Mouse (Mus musculus) liver, postnatal 0 days (tissue): Measurements from ENCODE around the gene Trpm6. TPM values are rescaled to one million over a fixed set of nuclear protein-coding genes. Genes with fewer than 3 reads are reported as not detected.

Experiments used
- ATAC-seq: fragments of 200-750 bp; cut with Nextera tagmentation; 2 replicates; pipeline ENCODE4 v1.8.0; 2017; ENCODE audit warnings: mild to moderate bottlenecking, moderate library complexity
- DNase-seq: peaks from one replicate; pipeline ENCODE4 v3.0.0-alpha.2; 2016
- H3K27ac ChIP-seq: fragments of 300-500 bp; sonication (generic); 2 replicates; pipeline ENCODE4 v1.5.1; 2014; ENCODE audit warnings: antibody characterized with exemption, moderate library complexity, mild to moderate bottlenecking, low read depth
- H3K27me3 ChIP-seq: fragments of 300-500 bp; sonication (generic); 2 replicates; pipeline ENCODE4 v1.6.1; 2014; ENCODE audit warnings: low read length, control low read depth, mixed read lengths; ENCODE audit not compliant: insufficient read depth
- H3K36me3 ChIP-seq: fragments of 300-500 bp; sonication (generic); replicated peaks from 2 replicates; pipeline ENCODE4 v1.6.1; 2014; ENCODE audit warnings: mild to moderate bottlenecking, control low read depth, low read length, moderate library complexity, mixed read lengths; ENCODE audit not compliant: insufficient read depth
- H3K4me1 ChIP-seq: fragments of 300-500 bp; sonication (generic); 2 replicates; pipeline ENCODE4 v1.6.1; 2014; ENCODE audit warnings: antibody characterized with exemption, mild to moderate bottlenecking, control low read depth; ENCODE audit not compliant: insufficient read depth
- H3K4me2 ChIP-seq: fragments of 300-500 bp; sonication (generic); 2 replicates; pipeline ENCODE4 v1.6.1; 2014; ENCODE audit warnings: low read depth, mild to moderate bottlenecking, low read length, moderate library complexity, mixed read lengths
- H3K4me3 ChIP-seq: fragments of 300-500 bp; sonication (generic); 2 replicates; pipeline ENCODE4 v1.5.1; 2014; ENCODE audit warnings: low read depth, low read length
- H3K9ac ChIP-seq: fragments of 300-500 bp; sonication (generic); replicated peaks from 2 replicates; pipeline ENCODE4 v1.6.1; 2014; ENCODE audit warnings: mild to moderate bottlenecking, moderate library complexity
- H3K9me3 ChIP-seq: fragments of 300-500 bp; sonication (generic); 2 replicates; pipeline ENCODE4 v1.6.1; 2016; ENCODE audit warnings: mild to moderate bottlenecking, control low read depth, low read length, mixed read lengths
- CTCF ChIP-seq: sonication (generic); IDR thresholded peaks from 2 replicates; pipeline ENCODE4 v1.5.1; 2016; ENCODE audit warnings: antibody characterized with exemption, low read depth
- EP300 ChIP-seq: IDR thresholded peaks from 2 replicates; pipeline ENCODE4 v1.6.1; 2016; ENCODE audit warnings: antibody characterized with exemption, low read depth, mild to moderate bottlenecking
- WGBS: fragments of 180-500 bp; shearing (Covaris S2); extraction: QIAGEN DNeasy Blood & Tissue Kit; methylation state at CpG from one replicate; pipeline ENCODE4 v1.1.7; 2014; ENCODE audit not compliant: insufficient replicate concordance; 5-methylcytosine and 5-hydroxymethylcytosine counted together
- polyA plus RNA-seq: library from polyadenylated mRNA; unstranded; fragments of >200 nt; fragmentation: Nextera tagmentation; extraction: Ambion mirVana; gene quantifications from 2 replicates; pipeline ENCODE4 v1.2.1, GENCODE M21; 2015

The Trpm6 gene
- polyA plus RNA-seq, 1 experiment from 2014 or later: 0.05 TPM

DNA sequence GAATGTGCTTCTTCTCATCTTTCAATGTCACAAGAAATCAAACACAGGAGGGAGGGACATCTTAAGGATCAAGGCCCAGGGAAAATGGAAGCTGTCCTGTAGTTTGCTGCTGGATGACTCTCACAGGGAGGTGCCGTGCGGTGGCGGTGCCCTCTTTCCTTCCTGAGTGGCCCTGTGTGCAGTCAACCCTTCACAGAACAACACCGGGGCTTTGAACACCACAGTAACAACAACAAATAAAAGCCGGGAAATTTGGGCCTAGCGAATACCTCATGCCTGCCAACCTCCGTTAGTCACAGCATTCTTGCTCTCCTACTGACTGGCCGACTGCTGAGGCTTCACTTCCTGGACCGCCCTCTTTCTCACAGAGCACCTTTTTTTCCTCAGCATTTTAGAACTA is 9.1 kb downstream of the Trpm6 start:
- H3K9me3 ChIP-seq: no peaks in the 10 kb centered on the region
- H3K4me1 ChIP-seq: no peaks in the 10 kb centered on the region
- H3K4me2 ChIP-seq: no peak overlapping the region
- TF ChIP-seq CTCF (no peak), EP300 (no peak)
- H3K27me3 ChIP-seq: no peaks in the 10 kb centered on the region
- 62% methylated on average over 9 of the region's 9 CpGs for WGBS
- no peaks in the 10 kb centered on the region for H3K36me3 ChIP-seq
- no peak overlapping the region for H3K27ac ChIP-seq
- H3K4me3 ChIP-seq: no peak overlapping the region
- no peak overlapping the region for H3K9ac ChIP-seq
- ATAC-seq (no peak), DNase-seq (no peak)

DNA sequence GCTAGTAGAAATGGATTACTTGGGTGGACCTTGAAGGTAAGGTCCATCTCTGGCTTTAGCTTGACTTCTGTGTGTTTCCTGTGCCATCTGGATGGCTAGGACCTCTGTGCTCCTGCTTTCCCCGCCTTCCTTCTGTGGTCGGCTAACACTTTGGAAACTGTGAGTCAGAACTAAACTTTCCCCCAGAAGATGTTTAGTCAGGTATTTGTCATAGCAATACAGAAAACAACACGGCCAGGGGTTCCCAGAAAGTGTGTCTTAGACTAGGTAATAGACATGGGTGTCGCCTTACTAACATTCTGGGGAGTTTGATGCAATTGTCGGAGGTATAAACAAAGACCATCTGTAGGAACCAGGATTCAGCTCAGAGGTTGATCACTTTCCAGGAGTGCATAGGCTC is 16.6 kb downstream of the Trpm6 start:
- ATAC-seq (no peak), DNase-seq (no peak)
- no peaks in the 10 kb centered on the region for H3K4me1 ChIP-seq
- TF ChIP-seq EP300 (no peak), CTCF (no peak)
- no peaks in the 10 kb centered on the region for H3K36me3 ChIP-seq
- no peaks in the 10 kb centered on the region for H3K9me3 ChIP-seq
- no peaks in the 10 kb centered on the region for H3K27me3 ChIP-seq
- no peak overlapping the region for H3K4me3 ChIP-seq
- 76% methylated on average over 5 of the region's 5 CpGs for WGBS
- H3K9ac ChIP-seq: no peak overlapping the region
- H3K27ac ChIP-seq: no peak overlapping the region
- H3K4me2 ChIP-seq: no peak overlapping the region

DNA sequence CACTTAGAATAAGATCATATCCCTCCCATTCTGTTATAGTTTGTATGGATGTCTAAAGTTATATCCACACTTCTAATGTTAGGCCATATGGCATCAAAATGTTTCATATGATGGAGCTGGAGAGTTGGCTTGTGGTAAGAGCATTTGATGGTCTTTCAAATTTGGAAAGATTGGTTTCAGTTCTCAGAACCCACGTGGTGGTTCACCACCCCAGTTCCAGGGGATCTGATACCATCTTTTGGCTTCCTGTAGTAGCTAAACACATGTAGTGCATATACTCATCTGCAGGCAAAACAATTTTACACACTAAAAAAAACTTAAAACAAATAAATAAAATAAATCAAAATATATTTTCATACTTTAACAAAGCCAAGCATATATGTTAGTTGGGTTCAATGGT is 21.3 kb downstream of the Trpm6 start:
- no peaks in the 10 kb centered on the region for H3K27me3 ChIP-seq
- WGBS: 30% methylated on average over 1 of the region's 1 CpGs
- ATAC-seq (no peak), DNase-seq (no peak)
- H3K27ac ChIP-seq: no peak overlapping the region
- no peaks in the 10 kb centered on the region for H3K9me3 ChIP-seq
- no peak overlapping the region for H3K9ac ChIP-seq
- TF ChIP-seq CTCF: no peak
- TF ChIP-seq EP300: no peak
- H3K36me3 ChIP-seq: no peaks in the 10 kb centered on the region
- no peak overlapping the region for H3K4me3 ChIP-seq
- no peaks in the 10 kb centered on the region for H3K4me1 ChIP-seq
- no peak overlapping the region for H3K4me2 ChIP-seq

DNA sequence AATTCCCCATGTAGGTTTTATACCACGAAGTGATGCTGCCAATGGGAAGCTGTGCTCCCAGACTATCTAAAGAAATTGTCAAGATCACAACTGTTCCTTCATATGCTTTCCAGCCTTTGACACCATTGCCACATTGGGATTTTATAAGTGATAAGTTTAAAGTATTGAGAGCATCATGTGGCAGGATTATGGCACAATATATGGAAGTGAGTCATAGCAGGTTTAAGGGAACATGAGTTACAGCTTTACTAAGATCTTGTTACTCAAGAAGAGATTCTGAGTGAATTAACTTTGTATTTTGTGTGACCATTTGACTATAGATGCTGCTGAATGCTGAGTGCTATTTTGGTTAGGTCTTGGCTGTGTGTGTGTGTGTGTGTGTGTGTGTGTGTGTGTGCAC is 21.8 kb downstream of the Trpm6 start:
- Histone ChIP-seq H3K4me2 (no peak overlapping the region), H3K9ac (no peak overlapping the region), H3K4me1 (no peaks in the 10 kb centered on the region), H3K9me3 (no peaks in the 10 kb centered on the region), H3K27me3 (no peaks in the 10 kb centered on the region), H3K27ac (no peak overlapping the region), H3K36me3 (no peaks in the 10 kb centered on the region), H3K4me3 (no peak overlapping the region)
- TF ChIP-seq EP300 (no peak), CTCF (no peak)
- 62% methylated on average over 1 of the region's 1 CpGs for WGBS
- ATAC-seq (no peak), DNase-seq (no peak)

DNA sequence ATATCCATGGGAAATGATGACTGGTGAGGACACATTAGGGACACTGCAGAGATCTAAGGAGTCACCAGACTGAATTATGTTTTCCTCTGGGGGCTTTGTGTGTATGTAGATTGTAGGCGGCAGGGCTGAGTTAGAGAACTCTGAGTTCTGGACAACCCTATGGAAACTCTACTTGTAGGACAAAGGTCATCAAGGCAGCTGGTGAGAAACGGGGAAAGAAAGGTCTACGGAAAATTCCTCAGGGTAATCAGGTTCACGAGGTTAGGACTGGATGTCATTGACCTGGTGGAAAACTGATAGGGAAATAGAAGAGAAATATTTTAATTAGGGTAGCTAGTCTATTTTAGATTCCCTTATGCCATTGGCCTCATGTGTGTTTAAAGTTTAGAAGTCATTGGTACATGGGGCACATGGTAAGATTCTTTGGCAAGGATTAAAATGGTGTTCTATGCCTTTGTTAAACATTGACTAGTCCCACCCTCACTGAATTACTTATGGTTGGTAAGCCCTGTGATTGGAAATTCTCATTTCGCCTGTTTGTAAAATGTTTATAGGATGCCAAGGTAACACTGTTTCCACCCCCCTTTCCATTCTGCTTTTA is 23.2 kb downstream of the Trpm6 start:
- H3K9ac ChIP-seq: no peak overlapping the region
- H3K4me1 ChIP-seq: no peaks in the 10 kb centered on the region
- H3K4me3 ChIP-seq: no peak overlapping the region
- H3K27ac ChIP-seq: no peak overlapping the region
- no peaks in the 10 kb centered on the region for H3K36me3 ChIP-seq
- 69% methylated on average over 5 of the region's 5 CpGs for WGBS
- H3K4me2 ChIP-seq: no peak overlapping the region
- ATAC-seq (no peak), DNase-seq (no peak)
- H3K9me3 ChIP-seq: no peaks in the 10 kb centered on the region
- H3K27me3 ChIP-seq: no peaks in the 10 kb centered on the region
- TF ChIP-seq CTCF (no peak), EP300 (no peak)

DNA sequence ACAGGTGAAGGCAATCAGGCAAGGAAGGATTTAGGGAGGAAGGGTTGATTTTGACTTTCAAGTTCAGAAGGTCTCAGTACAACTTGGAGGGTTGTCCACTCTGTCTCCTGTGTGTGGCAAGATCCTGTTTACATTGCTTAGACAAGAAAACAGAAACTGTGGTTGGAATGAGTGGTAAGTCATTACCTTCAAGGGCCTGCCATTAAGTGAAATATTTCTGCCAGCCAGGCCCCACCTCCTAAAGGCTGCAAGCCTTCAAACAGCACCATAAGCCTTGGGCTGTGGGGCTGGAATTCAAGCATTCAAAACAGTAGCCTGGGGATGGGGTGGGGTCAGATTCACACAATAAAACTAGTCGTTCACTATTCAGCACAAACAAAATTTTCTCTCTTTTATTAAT is 24.3 kb downstream of the Trpm6 start:
- H3K9me3 ChIP-seq: no peaks in the 10 kb centered on the region
- H3K4me3 ChIP-seq: no peak overlapping the region
- H3K36me3 ChIP-seq: no peaks in the 10 kb centered on the region
- H3K27me3 ChIP-seq: no peaks in the 10 kb centered on the region
- no peak overlapping the region for H3K4me2 ChIP-seq
- TF ChIP-seq EP300 (no peak), CTCF (no peak)
- no peaks in the 10 kb centered on the region for H3K4me1 ChIP-seq
- no peak overlapping the region for H3K27ac ChIP-seq
- WGBS: 46% methylated on average over 1 of the region's 1 CpGs
- no peak overlapping the region for H3K9ac ChIP-seq
- ATAC-seq (no peak), DNase-seq (no peak)

DNA sequence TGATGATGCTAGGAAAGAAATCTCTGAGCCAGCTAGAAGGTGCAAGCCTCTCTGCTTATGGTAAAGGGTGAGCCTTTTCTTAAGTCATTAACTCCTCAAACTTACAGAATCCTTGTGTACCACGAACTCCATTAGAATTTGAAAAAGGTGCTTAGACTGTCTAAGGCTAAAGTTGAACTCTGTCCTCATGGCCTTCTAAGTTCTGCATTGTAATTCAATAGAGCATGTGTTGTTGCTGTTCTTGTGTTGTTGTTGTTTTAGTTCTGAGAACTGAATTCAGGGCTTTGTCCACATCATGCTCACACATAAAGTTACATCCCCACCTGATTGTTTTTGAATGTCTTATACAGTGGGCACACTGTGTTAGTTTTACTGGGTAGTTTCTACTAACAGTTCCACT is 49.9 kb downstream of the Trpm6 start:
- H3K4me3 ChIP-seq: no peak overlapping the region
- no peak for TF ChIP-seq EP300
- no peak for TF ChIP-seq CTCF
- no peak overlapping the region for H3K4me2 ChIP-seq
- no peak overlapping the region for H3K9ac ChIP-seq
- ATAC-seq (no peak), DNase-seq (no peak)
- H3K27me3 ChIP-seq: no peaks in the 10 kb centered on the region
- no peaks in the 10 kb centered on the region for H3K4me1 ChIP-seq
- WGBS: 60% methylated on average over 1 of the region's 1 CpGs
- H3K36me3 ChIP-seq: no peaks in the 10 kb centered on the region
- no peak overlapping the region for H3K27ac ChIP-seq
- H3K9me3 ChIP-seq: no peaks in the 10 kb centered on the region
